Mouse (Mus musculus) cerebellum, adult 8-10 months (tissue): ENCODE measurements around the gene Sh2b2.
"Not testable (repeated sequence)": the region's sequence is repeated elsewhere in the genome, so short reads cannot be mapped to it uniquely, and the experiment has no call there.

Experiments used
- DNase-seq: peaks from one replicate; pipeline ENCODE4 v3.0.0; 2022

Sh2b2 gene

GRCm38 (mm10) chr5:136237607-136238006, 8.7 kb downstream of the Sh2b2 start:
- no peak for DNase-seq

GRCm38 (mm10) chr5:136236611-136237010, 9.7 kb downstream of the Sh2b2 start:
- no peak for DNase-seq

- DNase-seq: no peak
Measured at GRCm38 (mm10) chr5:136230348-136231035, 15.9 kb downstream of the Sh2b2 start.

- DNase-seq: no peak
Measured at GRCm38 (mm10) chr5:136226246-136226876, 20.0 kb downstream of the Sh2b2 start.

- no peak for DNase-seq
Measured at GRCm38 (mm10) chr5:136218585-136218984, 27.8 kb downstream of the Sh2b2 start.

GRCm38 (mm10) chr5:136217932-136218381, 28.4 kb downstream of the Sh2b2 start:
- no peak for DNase-seq

GRCm38 (mm10) chr5:136217004-136217665, 29.2 kb downstream of the Sh2b2 start:
- DNase-seq: no peak

- no peak for DNase-seq
Measured at GRCm38 (mm10) chr5:136215958-136216357, 30.4 kb downstream of the Sh2b2 start.

GRCm38 (mm10) chr5:136215211-136215610, 31.1 kb downstream of the Sh2b2 start:
- no peak for DNase-seq

GRCm38 (mm10) chr5:136213716-136214115, 32.6 kb downstream of the Sh2b2 start:
- no peak for DNase-seq

GRCm38 (mm10) chr5:136212716-136213115, 33.6 kb downstream of the Sh2b2 start:
- no peak for DNase-seq

- DNase-seq: not testable (repeated sequence)
Measured at GRCm38 (mm10) chr5:136211341-136212102, 34.8 kb downstream of the Sh2b2 start.

- DNase-seq: no peak
Measured at GRCm38 (mm10) chr5:136210549-136210948, 35.8 kb downstream of the Sh2b2 start.

- DNase-seq: peak; percentile 70
Measured at GRCm38 (mm10) chr5:136201832-136202231, 44.5 kb downstream of the Sh2b2 start.

GRCm38 (mm10) chr5:136199526-136199925, 46.8 kb downstream of the Sh2b2 start:
- no peak for DNase-seq

GRCm38 (mm10) chr5:136198474-136199391, 47.6 kb downstream of the Sh2b2 start, which contains the start of gene Prkrip1:
TSS of gene Prkrip1 (minus strand) at chr5:136198963.
- DNase-seq: peak; percentile 93

- DNase-seq: no peak
Measured at GRCm38 (mm10) chr5:136191870-136192269, 54.5 kb downstream of the Sh2b2 start.

GRCm38 (mm10) chr5:136186723-136187122, 59.6 kb downstream of the Sh2b2 start:
- DNase-seq: no peak

GRCm38 (mm10) chr5:136183766-136184165, 62.6 kb downstream of the Sh2b2 start:
- DNase-seq: no peak

GRCm38 (mm10) chr5:136182830-136183229, 63.5 kb downstream of the Sh2b2 start:
- no peak for DNase-seq

GRCm38 (mm10) chr5:136182049-136182448, 64.3 kb downstream of the Sh2b2 start:
- DNase-seq: no peak

- no peak for DNase-seq
Measured at GRCm38 (mm10) chr5:136181197-136181596, 65.2 kb downstream of the Sh2b2 start.
